Mouse (Mus musculus) liver, embryonic 13.5 days (tissue): ENCODE data around the gene Crygd. TPM values are rescaled to one million over a fixed set of nuclear protein-coding genes. Genes with fewer than 3 reads are reported as not detected.

Experiments
- ATAC-seq: fragments of 200-750 bp; cut with Nextera tagmentation; 2 replicates; pipeline ENCODE4 v1.8.0; 2017; ENCODE audit warnings: low read depth, mild to moderate bottlenecking, moderate number of reproducible peaks, moderate library complexity
- DNase-seq: peaks from one replicate; pipeline ENCODE4 v3.0.0; 2022
- H3K27ac ChIP-seq: fragments of 300-500 bp; sonication (generic); 2 replicates; pipeline ENCODE4 v1.5.1; 2015; ENCODE audit warnings: moderate library complexity, mild to moderate bottlenecking, inconsistent platforms
- H3K27me3 ChIP-seq: fragments of 300-500 bp; sonication (generic); 2 replicates; pipeline ENCODE4 v1.6.1; 2015; ENCODE audit warnings: mild to moderate bottlenecking, inconsistent platforms
- H3K36me3 ChIP-seq: fragments of 300-500 bp; sonication (generic); 2 replicates; pipeline ENCODE4 v1.6.1; 2015; ENCODE audit warnings: mild to moderate bottlenecking, inconsistent platforms
- H3K4me1 ChIP-seq: fragments of 300-500 bp; sonication (generic); replicated peaks from 2 replicates; pipeline ENCODE4 v1.6.1; 2015; ENCODE audit warnings: inconsistent platforms
- H3K4me2 ChIP-seq: fragments of 300-500 bp; sonication (generic); 2 replicates; pipeline ENCODE4 v1.6.1; 2015; ENCODE audit warnings: inconsistent platforms, mild to moderate bottlenecking, moderate library complexity
- H3K4me3 ChIP-seq: fragments of 300-500 bp; sonication (generic); replicated peaks from 2 replicates; pipeline ENCODE4 v1.5.1; 2015; ENCODE audit warnings: mild to moderate bottlenecking, inconsistent platforms
- H3K9ac ChIP-seq: fragments of 300-500 bp; sonication (generic); 2 replicates; pipeline ENCODE4 v1.6.1; 2015; ENCODE audit warnings: mild to moderate bottlenecking, inconsistent platforms
- H3K9me3 ChIP-seq: fragments of 300-500 bp; sonication (generic); replicated peaks from 2 replicates; pipeline ENCODE4 v1.6.1; 2016; ENCODE audit warnings: inconsistent platforms
- WGBS: fragments of 180-500 bp; shearing (Covaris S2); methylation state at CpG from one replicate; pipeline ENCODE4 v1.1.7; 2015; ENCODE audit not compliant: insufficient replicate concordance; 5-methylcytosine and 5-hydroxymethylcytosine counted together
- polyA plus RNA-seq: library from polyadenylated mRNA; unstranded; fragments of >200 nt; fragmentation: Nextera tagmentation; extraction: Ambion mirVana; gene quantifications from 2 replicates; pipeline ENCODE4 v1.2.1, GENCODE M21; 2015

The Crygd gene
- polyA plus RNA-seq = not detected in 2 replicates

- no peak for DNase-seq
- no peak within 1 kb of the TSS for H3K9ac ChIP-seq
- no peak within 1 kb of the TSS for H3K4me3 ChIP-seq
- H3K27me3 ChIP-seq = no peaks in the 10 kb centered on the region
- H3K27ac ChIP-seq = no peak within 1 kb of the TSS
- no peaks in the 10 kb centered on the region for H3K4me1 ChIP-seq
- no peak for ATAC-seq
- WGBS = 71% methylated on average over 8 of the region's 8 CpGs
- no peaks in the 10 kb centered on the region for H3K36me3 ChIP-seq
- H3K9me3 ChIP-seq = no peaks in the 10 kb centered on the region
- H3K4me2 ChIP-seq = no peak within 1 kb of the TSS
Measured at GRCm38 (mm10) chr1:65063352-65063751, at the start of gene Crygd. TSS of gene Crygd (minus strand) at chr1:65063452.

- no peak overlapping the region for H3K9ac ChIP-seq
- WGBS = 34% methylated on average over 14 of the region's 14 CpGs
- DNase-seq = no peak
- H3K9me3 ChIP-seq = no peaks in the 10 kb centered on the region
- no peaks in the 10 kb centered on the region for H3K27me3 ChIP-seq
- H3K36me3 ChIP-seq = no peaks in the 10 kb centered on the region
- H3K4me3 ChIP-seq = no peak overlapping the region
- ATAC-seq = peak; percentile 40
- H3K27ac ChIP-seq = peak overlapping the region; percentile 37
- peaks cover 8% of the 10 kb centered on the region for H3K4me1 ChIP-seq
- peak overlapping the region; percentile 41 for H3K4me2 ChIP-seq
Measured at GRCm38 (mm10) chr1:65112807-65113196, 49.5 kb upstream of the Crygd start.

GRCm38 (mm10) chr1:65112031-65112806 lies 49.0 kb upstream of the Crygd start:
- ATAC-seq = peak; percentile 55; the same call in 1 of the 2 replicates
- 8% methylated on average over 8 of the region's 8 CpGs for WGBS

GRCm38 (mm10) chr1:65109756-65110435 lies 46.6 kb upstream of the Crygd start:
- H3K27me3 ChIP-seq = no peaks in the 10 kb centered on the region
- 66% methylated on average over 25 of the region's 25 CpGs for WGBS
- no peak overlapping the region for H3K4me2 ChIP-seq
- no peak for ATAC-seq
- DNase-seq = no peak
- peaks cover 8% of the 10 kb centered on the region for H3K4me1 ChIP-seq
- H3K27ac ChIP-seq = no peak overlapping the region
- no peaks in the 10 kb centered on the region for H3K9me3 ChIP-seq
- H3K9ac ChIP-seq = no peak overlapping the region
- H3K36me3 ChIP-seq = no peaks in the 10 kb centered on the region
- no peak overlapping the region for H3K4me3 ChIP-seq

More at GRCm38 (mm10) chr1:65112031-65112806, 49.0 kb upstream of the Crygd start:
- Histone ChIP-seq H3K9me3 (no peaks in the 10 kb centered on the region), H3K27ac (peak overlapping the region; percentile 37), H3K27me3 (no peaks in the 10 kb centered on the region), H3K4me1 (peaks cover 8% of the 10 kb centered on the region), H3K4me3 (no peak overlapping the region), H3K36me3 (no peaks in the 10 kb centered on the region), H3K4me2 (peak overlapping the region; percentile 41), H3K9ac (no peak overlapping the region)
- peak; percentile 49 for DNase-seq

GRCm38 (mm10) chr1:65109196-65109595 lies 45.9 kb upstream of the Crygd start:
- DNase-seq (no peak), ATAC-seq (no peak)
- H3K36me3 ChIP-seq = no peaks in the 10 kb centered on the region
- H3K4me1 ChIP-seq = peaks cover 8% of the 10 kb centered on the region
- H3K4me2 ChIP-seq = no peak overlapping the region
- H3K9ac ChIP-seq = no peak overlapping the region
- no peaks in the 10 kb centered on the region for H3K9me3 ChIP-seq
- WGBS = 45% methylated on average over 8 of the region's 8 CpGs
- H3K4me3 ChIP-seq = no peak overlapping the region
- H3K27ac ChIP-seq = no peak overlapping the region
- H3K27me3 ChIP-seq = no peaks in the 10 kb centered on the region

GRCm38 (mm10) chr1:65107654-65108279 lies 44.5 kb upstream of the Crygd start:
- DNase-seq = no peak
- Histone ChIP-seq H3K9me3 (no peaks in the 10 kb centered on the region), H3K9ac (no peak overlapping the region), H3K36me3 (no peaks in the 10 kb centered on the region), H3K4me1 (peaks cover 4% of the 10 kb centered on the region), H3K4me3 (no peak overlapping the region), H3K4me2 (no peak overlapping the region), H3K27me3 (no peaks in the 10 kb centered on the region), H3K27ac (no peak overlapping the region)
- WGBS = 76% methylated on average over 10 of the region's 10 CpGs
- ATAC-seq = no peak

- H3K36me3 ChIP-seq = no peaks in the 10 kb centered on the region
- no peak within 1 kb of the TSS for H3K9ac ChIP-seq
- no peak within 1 kb of the TSS for H3K27ac ChIP-seq
- ATAC-seq = no peak
- no peaks in the 10 kb centered on the region for H3K9me3 ChIP-seq
- WGBS = 75% methylated on average over 11 of the region's 11 CpGs
- H3K4me1 ChIP-seq = no peaks in the 10 kb centered on the region
- no peaks in the 10 kb centered on the region for H3K27me3 ChIP-seq
- no peak within 1 kb of the TSS for H3K4me3 ChIP-seq
- no peak for DNase-seq
- H3K4me2 ChIP-seq = no peak within 1 kb of the TSS
Measured at GRCm38 (mm10) chr1:65103273-65103672, 40.0 kb upstream of the Crygd start, which contains the start of gene Cryga. TSS of gene Cryga (minus strand) at chr1:65103373.

GRCm38 (mm10) chr1:65096953-65097352 lies 33.7 kb upstream of the Crygd start:
- no peak overlapping the region for H3K9ac ChIP-seq
- no peak overlapping the region for H3K4me3 ChIP-seq
- no peak overlapping the region for H3K27ac ChIP-seq
- DNase-seq (no peak), ATAC-seq (no peak)
- H3K36me3 ChIP-seq = no peaks in the 10 kb centered on the region
- no peak overlapping the region for H3K4me2 ChIP-seq
- WGBS = 57% methylated on average over 3 of the region's 3 CpGs
- H3K27me3 ChIP-seq = no peaks in the 10 kb centered on the region
- H3K9me3 ChIP-seq = no peaks in the 10 kb centered on the region
- no peaks in the 10 kb centered on the region for H3K4me1 ChIP-seq

GRCm38 (mm10) chr1:65091566-65091965 lies 28.3 kb upstream of the Crygd start:
- Histone ChIP-seq H3K4me2 (no peak overlapping the region), H3K9me3 (no peaks in the 10 kb centered on the region), H3K27ac (no peak overlapping the region), H3K9ac (no peak overlapping the region), H3K4me3 (no peak overlapping the region), H3K4me1 (no peaks in the 10 kb centered on the region), H3K36me3 (no peaks in the 10 kb centered on the region), H3K27me3 (no peaks in the 10 kb centered on the region)
- DNase-seq (no peak), ATAC-seq (no peak)
- WGBS = 76% methylated on average over 3 of the region's 3 CpGs

GRCm38 (mm10) chr1:65090370-65090769 lies 27.1 kb upstream of the Crygd start:
- no peaks in the 10 kb centered on the region for H3K4me1 ChIP-seq
- no peaks in the 10 kb centered on the region for H3K36me3 ChIP-seq
- DNase-seq (no peak), ATAC-seq (0 out of 2 replicates have a peak, but pooled peaks have one; percentile 36)
- H3K9ac ChIP-seq = no peak overlapping the region
- no peaks in the 10 kb centered on the region for H3K9me3 ChIP-seq
- no peaks in the 10 kb centered on the region for H3K27me3 ChIP-seq
- 8% methylated on average over 2 of the region's 2 CpGs for WGBS
- no peak overlapping the region for H3K27ac ChIP-seq
- no peak overlapping the region for H3K4me2 ChIP-seq
- H3K4me3 ChIP-seq = no peak overlapping the region

GRCm38 (mm10) chr1:65088567-65089356 lies 25.5 kb upstream of the Crygd start:
- H3K9ac ChIP-seq = no peak overlapping the region
- no peaks in the 10 kb centered on the region for H3K36me3 ChIP-seq
- no peak overlapping the region for H3K27ac ChIP-seq
- no peaks in the 10 kb centered on the region for H3K9me3 ChIP-seq
- no peak for DNase-seq
- H3K4me1 ChIP-seq = no peaks in the 10 kb centered on the region
- no peak overlapping the region for H3K4me2 ChIP-seq
- no peaks in the 10 kb centered on the region for H3K27me3 ChIP-seq
- ATAC-seq = no peak
- no peak overlapping the region for H3K4me3 ChIP-seq
- 47% methylated on average over 6 of the region's 6 CpGs for WGBS
